Mouse (Mus musculus) ES-Bruce4 (cell line): ENCODE measurements around the gene Vamp5. TPM values are rescaled to one million over a fixed set of nuclear protein-coding genes. Genes with fewer than 3 reads are reported as not detected.

ENCODE experiments used
- H3K27ac ChIP-seq: 2 replicates; pipeline ENCODE4 v1.5.1; 2012; ENCODE audit warnings: low read length, inconsistent platforms; ENCODE audit not compliant: insufficient read depth
- H3K27me3 ChIP-seq: 2 replicates; pipeline ENCODE4 v1.6.1; 2012; ENCODE audit warnings: mild to moderate bottlenecking, low read length, inconsistent platforms; ENCODE audit not compliant: control insufficient read depth, poor library complexity, insufficient read depth, severe bottlenecking
- H3K36me3 ChIP-seq: 2 replicates; pipeline ENCODE4 v1.6.1; 2012; ENCODE audit warnings: inconsistent platforms, mild to moderate bottlenecking, low read length, moderate library complexity; ENCODE audit not compliant: control insufficient read depth, poor library complexity, insufficient read depth, severe bottlenecking
- H3K4me1 ChIP-seq: one replicate; pipeline ENCODE4 v1.8.1; 2011; ENCODE audit warnings: low read length; ENCODE audit not compliant: control insufficient read depth, insufficient read depth
- H3K4me3 ChIP-seq: 2 replicates; pipeline ENCODE4 v1.5.1; 2011; ENCODE audit warnings: low read depth, mild to moderate bottlenecking, low read length
- H3K9ac ChIP-seq: 2 replicates; pipeline ENCODE4 v1.6.1; 2012; ENCODE audit warnings: low read depth, mild to moderate bottlenecking, inconsistent platforms; ENCODE audit not compliant: poor library complexity, severe bottlenecking
- H3K9me3 ChIP-seq: replicated peaks from 2 replicates; pipeline ENCODE4 v1.6.1; 2012; ENCODE audit warnings: mild to moderate bottlenecking, low read length, inconsistent platforms; ENCODE audit not compliant: control insufficient read depth, poor library complexity, insufficient read depth, severe bottlenecking
- CTCF ChIP-seq: IDR thresholded peaks from one replicate; pipeline ENCODE4 v1.8.1; 2011; ENCODE audit warnings: low read depth, low read length
- EP300 ChIP-seq: IDR thresholded peaks from 2 replicates; pipeline ENCODE4 v1.6.1; 2011; ENCODE audit warnings: low read depth, low read length; ENCODE audit not compliant: insufficient read depth
- POLR2A ChIP-seq: IDR thresholded peaks from one replicate; pipeline ENCODE4 v1.8.1; 2011; ENCODE audit warnings: low read length; ENCODE audit not compliant: insufficient read depth
- polyA plus RNA-seq: library from polyadenylated mRNA; stranded (reverse); fragments of >200 nt; gene quantifications from 2 replicates; pipeline ENCODE4 v1.2.4, GENCODE M21; 2011; ENCODE audit warnings: low read depth; ENCODE audit not compliant: missing spikeins, insufficient read depth, insufficient read length

Vamp5 gene
- polyA plus RNA-seq, 1 experiment, result 2.2 TPM

- H3K4me1 ChIP-seq, result no peaks in the 10 kb centered on the region
- peak within 1 kb of the TSS; percentile 76 for H3K9ac ChIP-seq
- no peak for TF ChIP-seq EP300
- no peak for TF ChIP-seq CTCF
- no peak for TF ChIP-seq POLR2A
- H3K9me3 ChIP-seq, result no peaks in the 10 kb centered on the region
- H3K4me3 ChIP-seq, result peak within 1 kb of the TSS; percentile 75
- no peak within 1 kb of the TSS for H3K27ac ChIP-seq
- H3K27me3 ChIP-seq, result no peaks in the 10 kb centered on the region
- peaks cover 11% of the 10 kb centered on the region for H3K36me3 ChIP-seq
These were observed 25.0 kb downstream of the Vamp5 start, which contains the start of gene Tmem150a for GRCm38 (mm10) chr6:72355066-72355911. Gene Tmem150a (plus strand): TSS chr6:72355447.

- Histone ChIP-seq H3K9me3 (no peaks in the 10 kb centered on the region), H3K9ac (no peak overlapping the region; the same call in 1 of the 2 replicates), H3K36me3 (peaks cover 9% of the 10 kb centered on the region), H3K27me3 (no peaks in the 10 kb centered on the region), H3K4me3 (no peak overlapping the region), H3K4me1 (no peaks in the 10 kb centered on the region), H3K27ac (no peak overlapping the region)
- TF ChIP-seq CTCF, result no peak
These were observed 26.2 kb downstream of the Vamp5 start for GRCm38 (mm10) chr6:72354025-72354424.

- H3K27me3 ChIP-seq, result no peaks in the 10 kb centered on the region
- peaks cover 12% of the 10 kb centered on the region for H3K36me3 ChIP-seq
- H3K9ac ChIP-seq, result no peak overlapping the region
- H3K9me3 ChIP-seq, result no peaks in the 10 kb centered on the region
- no peak for TF ChIP-seq EP300
- no peak for TF ChIP-seq POLR2A
- no peak for TF ChIP-seq CTCF
- no peak overlapping the region for H3K27ac ChIP-seq
- H3K4me1 ChIP-seq, result no peaks in the 10 kb centered on the region
- no peak overlapping the region for H3K4me3 ChIP-seq
These were observed 27.4 kb downstream of the Vamp5 start for GRCm38 (mm10) chr6:72352636-72353405.

- Histone ChIP-seq H3K27me3 (no peaks in the 10 kb centered on the region), H3K4me3 (no peak overlapping the region), H3K36me3 (peaks cover 12% of the 10 kb centered on the region), H3K9me3 (no peaks in the 10 kb centered on the region), H3K9ac (no peak overlapping the region), H3K27ac (no peak overlapping the region), H3K4me1 (no peaks in the 10 kb centered on the region)
- TF ChIP-seq CTCF, result no peak
- TF ChIP-seq EP300, result no peak
- TF ChIP-seq POLR2A, result no peak
These were observed 30.1 kb downstream of the Vamp5 start for GRCm38 (mm10) chr6:72350214-72350613.

- Histone ChIP-seq H3K27ac (no peak overlapping the region), H3K36me3 (peaks cover 12% of the 10 kb centered on the region), H3K4me1 (no peaks in the 10 kb centered on the region), H3K4me3 (no peak overlapping the region), H3K9me3 (no peaks in the 10 kb centered on the region), H3K27me3 (no peaks in the 10 kb centered on the region), H3K9ac (no peak overlapping the region)
- TF ChIP-seq CTCF (no peak), POLR2A (no peak), EP300 (no peak)
These were observed 31.9 kb downstream of the Vamp5 start for GRCm38 (mm10) chr6:72348411-72348810.
